Mouse (Mus musculus) liver, embryonic 14.5 days (tissue): ENCODE results near the gene Kat8. TPM values are rescaled to one million over a fixed set of nuclear protein-coding genes. Genes with fewer than 3 reads are reported as not detected.
A peak's percentile ranks its signal among the peaks of the same experiment; 100 is the strongest.

Experiments used
- ATAC-seq: fragments of 200-750 bp; cut with Nextera tagmentation; 2 replicates; pipeline ENCODE4 v1.8.0; 2017; ENCODE audit warnings: moderate number of reproducible peaks, mild to moderate bottlenecking, moderate library complexity; ENCODE audit not compliant: insufficient read depth
- DNase-seq, 3 experiments: peaks; one replicate each; pipeline ENCODE4 v3.0.0-alpha.2; 2012 to 2013; ENCODE audit warnings: low read depth in 3 of 3, low spot score in 3 of 3
- H3K27ac ChIP-seq: fragments of 300-500 bp; sonication (generic); 2 replicates; pipeline ENCODE4 v1.5.1; 2014; ENCODE audit warnings: moderate library complexity, mild to moderate bottlenecking, control low read depth, inconsistent platforms
- H3K27me3 ChIP-seq: fragments of 300-500 bp; sonication (generic); 2 replicates; pipeline ENCODE4 v1.6.1; 2014; ENCODE audit warnings: mild to moderate bottlenecking, low read length, moderate library complexity; ENCODE audit not compliant: control insufficient read depth, insufficient read depth
- H3K36me3 ChIP-seq: fragments of 300-500 bp; sonication (generic); replicated peaks from 2 replicates; pipeline ENCODE4 v1.6.1; 2014; ENCODE audit warnings: low read depth; ENCODE audit not compliant: control insufficient read depth, insufficient read depth
- H3K4me1 ChIP-seq, 2 experiments: fragments of 200-500 bp in 1 of 2; fragments of 300-500 bp in 1 of 2; sonication (generic) in 1 of 2; replicated peaks; 2 replicates each; pipeline ENCODE4 v1.6.1; 2012 to 2014; ENCODE audit warnings: antibody characterized with exemption in 1 of 2, inconsistent platforms in 1 of 2, low read length in 1 of 2; ENCODE audit not compliant: control insufficient read depth in 2 of 2, insufficient read depth in 2 of 2
- H3K4me2 ChIP-seq: fragments of 300-500 bp; sonication (generic); 2 replicates; pipeline ENCODE4 v1.6.1; 2014; ENCODE audit warnings: low read depth, mild to moderate bottlenecking, control low read depth, moderate library complexity
- H3K4me3 ChIP-seq, 2 experiments: fragments of 200-500 bp in 1 of 2; fragments of 300-500 bp in 1 of 2; sonication (generic) in 1 of 2; 2 replicates each; pipeline ENCODE4 v1.5.1; 2012 to 2014; ENCODE audit warnings: low read depth in 2 of 2, low read length in 2 of 2, mild to moderate bottlenecking in 2 of 2, control low read depth in 1 of 2, inconsistent platforms in 1 of 2, moderate library complexity in 1 of 2; ENCODE audit not compliant: insufficient read depth in 1 of 2
- H3K9ac ChIP-seq: fragments of 300-500 bp; sonication (generic); replicated peaks from 2 replicates; pipeline ENCODE4 v1.6.1; 2014; ENCODE audit warnings: mild to moderate bottlenecking, control low read depth, moderate library complexity
- H3K9me3 ChIP-seq: fragments of 300-500 bp; sonication (generic); 2 replicates; pipeline ENCODE4 v1.6.1; 2016; ENCODE audit warnings: low read length, mixed read lengths; ENCODE audit not compliant: control insufficient read depth
- CTCF ChIP-seq: IDR thresholded peaks from 2 replicates; pipeline ENCODE4 v1.5.1; 2016; ENCODE audit warnings: antibody characterized with exemption, low read depth, control low read depth
- EP300 ChIP-seq: IDR thresholded peaks from 2 replicates; pipeline ENCODE4 v1.6.1; 2016; ENCODE audit warnings: antibody characterized with exemption, low read depth
- WGBS: fragments of 180-500 bp; shearing (Covaris S2); extraction: QIAGEN DNeasy Blood & Tissue Kit; methylation state at CpG from one replicate; pipeline ENCODE4 v1.1.7; 2014; ENCODE audit not compliant: insufficient replicate concordance; 5-methylcytosine and 5-hydroxymethylcytosine counted together
- polyA plus RNA-seq, 2 experiments: library from polyadenylated mRNA; depleted of rRNA in 1 of 2; stranded (reverse) in 1 of 2; unstranded in 1 of 2; fragments of >200 nt; fragmentation: Nextera tagmentation in 1 of 2; extraction: Ambion mirVana in 1 of 2; gene quantifications; 2 replicates each; pipeline versions ENCODE4 v1.2.1 to v1.2.3; 2012 to 2014

Kat8 gene
- polyA plus RNA-seq, 2 experiments, result 13.7 to 17.6 TPM

GRCm38 (mm10) chr7:127896384-127896783, 15.9 kb upstream of the Kat8 start:
- peak; percentile 48 to 65 (median 60) for DNase-seq
- Histone ChIP-seq H3K4me3 (no peak overlapping the region), H3K9ac (no peak overlapping the region), H3K36me3 (no peaks in the 10 kb centered on the region; the same call in 1 of the 2 replicates), H3K4me2 (peak overlapping the region; percentile 96), H3K27me3 (no peaks in the 10 kb centered on the region), H3K4me1 (peaks cover 34 to 39% of the 10 kb centered on the region in 2 experiments), H3K9me3 (no peaks in the 10 kb centered on the region), H3K27ac (no peak overlapping the region; the same call in 1 of the 2 replicates)
- TF ChIP-seq CTCF, result peak; percentile 94
- TF ChIP-seq EP300, result no peak
- 43% methylated on average over 13 of the region's 13 CpGs for WGBS
- ATAC-seq, result no peak

DNA sequence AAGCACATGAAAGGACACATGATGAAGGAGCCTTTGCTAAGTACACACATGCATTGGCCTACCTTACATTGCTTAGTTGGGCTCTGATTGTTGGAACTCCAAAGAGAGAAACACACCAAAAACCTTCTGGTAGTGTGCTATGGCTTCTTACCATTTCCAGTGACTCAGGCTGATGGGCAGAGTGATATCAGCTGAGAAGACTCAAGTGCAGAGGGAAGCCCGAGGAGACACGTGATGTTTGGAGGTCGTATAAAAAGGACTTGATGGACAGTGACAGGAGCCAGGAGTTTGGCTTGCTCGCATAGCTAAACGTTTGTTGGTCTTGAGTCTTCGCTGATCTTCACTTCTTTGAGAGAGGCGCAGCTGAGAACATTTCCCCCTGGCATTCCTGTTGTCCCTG, 14.8 kb upstream of the Kat8 start:
- Histone ChIP-seq H3K4me3 (no peak overlapping the region), H3K27me3 (no peaks in the 10 kb centered on the region), H3K36me3 (no peaks in the 10 kb centered on the region; the same call in 1 of the 2 replicates), H3K9ac (no peak overlapping the region), H3K4me2 (no peak overlapping the region), H3K4me1 (peaks cover 34 to 46% of the 10 kb centered on the region in 2 experiments), H3K27ac (no peak overlapping the region), H3K9me3 (no peaks in the 10 kb centered on the region)
- TF ChIP-seq CTCF, result no peak
- TF ChIP-seq EP300, result no peak
- no peak for ATAC-seq
- DNase-seq, result no peak
- WGBS, result 75% methylated on average over 7 of the region's 7 CpGs

GRCm38 (mm10) chr7:127898179-127898956, 13.9 kb upstream of the Kat8 start:
- ATAC-seq (no peak), DNase-seq (no peak)
- no peaks in the 10 kb centered on the region for H3K36me3 ChIP-seq
- 21% methylated on average over 10 of the region's 10 CpGs for WGBS
- H3K27ac ChIP-seq, result peak overlapping the region; percentile 31; the same call in 1 of the 2 replicates
- TF ChIP-seq EP300, result no peak
- no peak for TF ChIP-seq CTCF
- H3K9me3 ChIP-seq, result no peaks in the 10 kb centered on the region
- peak overlapping the region; percentile 32 for H3K4me2 ChIP-seq
- no peaks in the 10 kb centered on the region for H3K27me3 ChIP-seq
- peaks cover 34 to 46% of the 10 kb centered on the region in 2 experiments for H3K4me1 ChIP-seq
- no peak overlapping the region for H3K9ac ChIP-seq
- no peak overlapping the region for H3K4me3 ChIP-seq

GRCm38 (mm10) chr7:127899997-127900396, 12.3 kb upstream of the Kat8 start:
- peak overlapping the region; percentile 30 for H3K27ac ChIP-seq
- ATAC-seq, result no peak
- H3K9ac ChIP-seq, result peak overlapping the region; percentile 11; the same call in 1 of the 2 replicates
- TF ChIP-seq EP300 (peak; percentile 34), CTCF (no peak)
- 6% methylated on average over 7 of the region's 7 CpGs for WGBS
- H3K4me1 ChIP-seq, result peaks cover 29 to 46% of the 10 kb centered on the region in 2 experiments
- H3K27me3 ChIP-seq, result no peaks in the 10 kb centered on the region
- no peak overlapping the region for H3K4me3 ChIP-seq
- H3K9me3 ChIP-seq, result no peaks in the 10 kb centered on the region
- peak overlapping the region; percentile 21 for H3K4me2 ChIP-seq
- no peak for DNase-seq
- no peaks in the 10 kb centered on the region for H3K36me3 ChIP-seq

DNA sequence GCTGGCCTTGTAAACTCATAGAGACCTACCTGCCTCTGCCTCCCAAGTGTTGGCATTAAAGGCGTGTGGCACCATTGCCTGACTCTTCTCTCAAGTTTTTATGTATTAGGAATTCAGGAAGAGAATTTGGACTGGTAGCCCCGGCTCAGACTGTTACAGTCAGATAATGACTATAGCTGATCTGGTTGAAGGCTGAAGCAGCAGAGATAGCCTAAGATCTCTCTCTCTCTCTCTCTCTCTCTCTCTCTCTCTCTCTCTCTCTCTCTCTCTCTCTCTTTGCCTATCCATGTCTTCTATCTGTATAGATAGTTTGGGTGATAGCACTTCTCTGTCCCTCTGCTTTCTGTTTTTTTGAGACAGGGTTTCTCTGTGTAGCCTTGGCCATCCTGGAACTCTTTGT, 10.5 kb upstream of the Kat8 start:
- Histone ChIP-seq H3K4me3 (no peak overlapping the region), H3K4me2 (no peak overlapping the region), H3K27ac (no peak overlapping the region), H3K9ac (no peak overlapping the region), H3K36me3 (peaks cover 15% of the 10 kb centered on the region), H3K9me3 (no peaks in the 10 kb centered on the region), H3K4me1 (peaks cover 27 to 38% of the 10 kb centered on the region in 2 experiments), H3K27me3 (no peaks in the 10 kb centered on the region)
- no peak for TF ChIP-seq CTCF
- TF ChIP-seq EP300, result peak; percentile 34; the same call in 1 of the 2 replicates
- ATAC-seq (no peak), DNase-seq (no peak)
- WGBS, result 33% methylated on average over 2 of the region's 2 CpGs
